Mouse (Mus musculus) heart, adult 2 months (tissue): ENCODE results near the gene Wasl. TPM values are rescaled to one million over a fixed set of nuclear protein-coding genes. Genes with fewer than 3 reads are reported as not detected.

Experiments
- DNase-seq, 2 experiments: peaks; one replicate each; pipeline ENCODE4 v3.0.0; 2021
- H3K27ac ChIP-seq: fragments of 200-600 bp; 2 replicates; pipeline ENCODE4 v1.8.1; 2022
- H3K27me3 ChIP-seq: fragments of 200-500 bp; 2 replicates; pipeline ENCODE4 v1.6.1; 2012; ENCODE audit warnings: mild to moderate bottlenecking, low read length, inconsistent platforms, mixed read lengths; ENCODE audit not compliant: control insufficient read depth, insufficient read depth
- H3K36me3 ChIP-seq: fragments of 200-500 bp; 2 replicates; pipeline ENCODE4 v1.6.1; 2012; ENCODE audit warnings: low read length, inconsistent platforms; ENCODE audit not compliant: control insufficient read depth, insufficient read depth
- H3K4me1 ChIP-seq: fragments of 200-500 bp; 2 replicates; pipeline ENCODE4 v1.6.1; 2011; ENCODE audit warnings: low read length; ENCODE audit not compliant: control insufficient read depth, insufficient read depth
- H3K4me3 ChIP-seq: fragments of 200-600 bp; 2 replicates; pipeline ENCODE4 v1.8.1; 2022
- H3K79me2 ChIP-seq: fragments of 200-500 bp; replicated peaks from 2 replicates; pipeline ENCODE4 v1.6.1; 2012; ENCODE audit warnings: mild to moderate bottlenecking, inconsistent platforms, low read length, moderate library complexity, mixed read lengths; ENCODE audit not compliant: control insufficient read depth, insufficient read depth
- H3K9ac ChIP-seq: fragments of 200-500 bp; 2 replicates; pipeline ENCODE4 v1.6.1; 2012; ENCODE audit warnings: low read depth, mild to moderate bottlenecking, control low read depth, inconsistent platforms, low read length, mixed read lengths
- CTCF ChIP-seq: fragments of 200-600 bp; IDR thresholded peaks from 2 replicates; pipeline ENCODE4 v1.8.1; 2022; ENCODE audit warnings: antibody characterized with exemption, mild to moderate bottlenecking, moderate library complexity
- EP300 ChIP-seq: fragments of 200-500 bp; IDR thresholded peaks from 2 replicates; pipeline ENCODE4 v1.6.1; 2011; ENCODE audit warnings: low read depth, low read length, control low read depth; ENCODE audit not compliant: insufficient read depth
- POLR2A ChIP-seq: fragments of 200-500 bp; IDR thresholded peaks from 2 replicates; pipeline ENCODE4 v1.6.1; 2011; ENCODE audit warnings: mild to moderate bottlenecking, low read depth, low read length, control low read depth; ENCODE audit not compliant: insufficient read depth
- WGBS: fragments of 180-500 bp; shearing (Covaris S2); methylation state at CpG from one replicate; pipeline ENCODE4 v1.1.7; 2018; 5-methylcytosine and 5-hydroxymethylcytosine counted together
- intact Hi-C: fragments of 180-260 bp; cut with DNase I; formaldehyde crosslinking; loops from one replicate; pipeline ENCODE4 v1.15.1; 2025
- polyA plus RNA-seq: library from polyadenylated mRNA; depleted of rRNA; stranded (reverse); fragments of >200 nt; gene quantifications from 2 replicates; pipeline ENCODE4 v1.2.3, GENCODE M21; 2012
- total RNA-seq, 2 experiments: library from RNA; stranded (reverse); gene quantifications; 2 replicates each; pipeline ENCODE4 v1.2.3; 2021

Gene Wasl
- total and polyA plus RNA-seq, 3 experiments = 11.5 to 28.3 (median 27.8) TPM

- peak overlapping the region; percentile 95 for H3K27ac ChIP-seq
- intact Hi-C loops = loop anchor here (2.0 to 5.0 kb wide), 2 partner anchors 34 to 90 kb away; no protein-coding TSS in a partner anchor
- H3K4me3 ChIP-seq = peak overlapping the region; percentile 90
Measured at GRCm38 (mm10) chr6:24662483-24662882, 2.3 kb downstream of the Wasl start.

GRCm38 (mm10) chr6:24661879-24662278, 2.9 kb downstream of the Wasl start:
- Histone ChIP-seq H3K4me1 (peaks cover 14% of the 10 kb centered on the region), H3K79me2 (peaks cover 10% of the 10 kb centered on the region), H3K9ac (no peak overlapping the region), H3K4me3 (peak overlapping the region; percentile 0; the same call in 1 of the 2 replicates), H3K36me3 (peaks cover 21% of the 10 kb centered on the region), H3K27me3 (no peaks in the 10 kb centered on the region), H3K27ac (no peak overlapping the region)
- intact Hi-C loops = loop anchor here (2.0 to 5.0 kb wide), 2 partner anchors 33 to 90 kb away; no protein-coding TSS in a partner anchor
- no peak for DNase-seq
- WGBS = 43% methylated on average over 4 of the region's 4 CpGs
- TF ChIP-seq EP300 = no peak
- TF ChIP-seq CTCF = no peak

More at GRCm38 (mm10) chr6:24662483-24662882, 2.3 kb downstream of the Wasl start:
- H3K27me3 ChIP-seq = no peaks in the 10 kb centered on the region
- H3K4me1 ChIP-seq = peaks cover 12% of the 10 kb centered on the region
- H3K36me3 ChIP-seq = peaks cover 20% of the 10 kb centered on the region
- H3K9ac ChIP-seq = no peak overlapping the region
- no peak for TF ChIP-seq EP300
- TF ChIP-seq CTCF = no peak
- TF ChIP-seq POLR2A = no peak
- peaks cover 9% of the 10 kb centered on the region for H3K79me2 ChIP-seq
- no peak for DNase-seq
- 9% methylated on average over 4 of the region's 4 CpGs for WGBS

GRCm38 (mm10) chr6:24657647-24658387, 7.0 kb downstream of the Wasl start:
- Histone ChIP-seq H3K9ac (no peak overlapping the region), H3K79me2 (peaks cover 14% of the 10 kb centered on the region), H3K4me3 (no peak overlapping the region), H3K27ac (no peak overlapping the region; the same call in 1 of the 2 replicates), H3K27me3 (no peaks in the 10 kb centered on the region), H3K4me1 (peaks cover 18% of the 10 kb centered on the region), H3K36me3 (peaks cover 30% of the 10 kb centered on the region)
- DNase-seq = peak in 1 of 2 experiments; percentile 24
- TF ChIP-seq EP300 = 0 out of 2 replicates have a peak, but pooled peaks have one; percentile 25
- no peak for TF ChIP-seq POLR2A
- TF ChIP-seq CTCF = no peak
- WGBS = 35% methylated on average over 10 of the region's 10 CpGs
- intact Hi-C loops = no loop called here

- peaks cover 13% of the 10 kb centered on the region for H3K79me2 ChIP-seq
- TF ChIP-seq CTCF = no peak
- TF ChIP-seq POLR2A = no peak
- no peak for TF ChIP-seq EP300
- H3K27me3 ChIP-seq = no peaks in the 10 kb centered on the region
- H3K4me1 ChIP-seq = peaks cover 14% of the 10 kb centered on the region
- peaks cover 20% of the 10 kb centered on the region for H3K36me3 ChIP-seq
- no peak overlapping the region for H3K4me3 ChIP-seq
- H3K9ac ChIP-seq = no peak overlapping the region
- WGBS = 45% methylated on average over 1 of the region's 1 CpGs
- intact Hi-C loops = no loop called here
- no peak overlapping the region for H3K27ac ChIP-seq
- DNase-seq = peak in 1 of 2 experiments; percentile 15
Measured at GRCm38 (mm10) chr6:24656094-24656493, 8.7 kb downstream of the Wasl start.

GRCm38 (mm10) chr6:24651538-24651937, 13.3 kb downstream of the Wasl start:
- Histone ChIP-seq H3K36me3 (peaks cover 31% of the 10 kb centered on the region), H3K27ac (no peak overlapping the region), H3K9ac (no peak overlapping the region), H3K4me3 (no peak overlapping the region), H3K4me1 (peaks cover 13% of the 10 kb centered on the region), H3K79me2 (peaks cover 9% of the 10 kb centered on the region), H3K27me3 (no peaks in the 10 kb centered on the region)
- WGBS = 80% methylated on average over 7 of the region's 7 CpGs
- intact Hi-C loops = no loop called here
- DNase-seq = no peak
- no peak for TF ChIP-seq CTCF
- TF ChIP-seq POLR2A = no peak
- TF ChIP-seq EP300 = no peak

- peaks cover 10% of the 10 kb centered on the region for H3K4me1 ChIP-seq
Measured at GRCm38 (mm10) chr6:24650719-24651118, 14.1 kb downstream of the Wasl start.

More at GRCm38 (mm10) chr6:24650719-24651118, 14.1 kb downstream of the Wasl start:
- Histone ChIP-seq H3K27me3 (no peaks in the 10 kb centered on the region), H3K79me2 (peaks cover 7% of the 10 kb centered on the region), H3K9ac (no peak overlapping the region), H3K36me3 (peaks cover 28% of the 10 kb centered on the region), H3K4me3 (no peak overlapping the region), H3K27ac (no peak overlapping the region)
- no peak for DNase-seq
- WGBS = 50% methylated on average over 3 of the region's 3 CpGs
- TF ChIP-seq EP300 (no peak), CTCF (no peak), POLR2A (no peak)
- intact Hi-C loops = no loop called here
